Mouse (Mus musculus): ENCODE measurements around the gene Tex38.

Gene Tex38

GRCm38 (mm10) chr4:115780918-115781317 lies at the start of gene Tex38:
Gene Tex38 (minus strand): TSS chr4:115781018.
- DNase-seq (ENCODE audit: low spot score in 2 of 2): no peak

- no peak for DNase-seq (ENCODE audit: low spot score in 2 of 2)
Measured at GRCm38 (mm10) chr4:115830491-115830890, 49.7 kb upstream of the Tex38 start.

GRCm38 (mm10) chr4:115828572-115828902 lies 47.7 kb upstream of the Tex38 start:
- no peak for DNase-seq (ENCODE audit: low spot score in 2 of 2)

- peak; percentile 76 to 81 for DNase-seq (ENCODE audit: low spot score in 2 of 2)
Measured at GRCm38 (mm10) chr4:115827888-115828571, 47.2 kb upstream of the Tex38 start, which contains the start of gene Mob3c. Gene Mob3c (plus strand): TSS chr4:115828092.

- no peak for DNase-seq (ENCODE audit: low spot score in 2 of 2)
Measured at GRCm38 (mm10) chr4:115827535-115827887, 46.7 kb upstream of the Tex38 start.

- DNase-seq (ENCODE audit: low spot score in 2 of 2): no peak
Measured at GRCm38 (mm10) chr4:115827066-115827465, 46.2 kb upstream of the Tex38 start.

- DNase-seq (ENCODE audit: low spot score in 2 of 2): no peak
Measured at GRCm38 (mm10) chr4:115825271-115825670, 44.5 kb upstream of the Tex38 start.

- DNase-seq (ENCODE audit: low spot score in 2 of 2): no peak
Measured at GRCm38 (mm10) chr4:115824178-115824577, 43.4 kb upstream of the Tex38 start.

- DNase-seq (ENCODE audit: low spot score in 2 of 2): no peak
Measured at GRCm38 (mm10) chr4:115821928-115822327, 41.1 kb upstream of the Tex38 start.

- DNase-seq (ENCODE audit: low spot score in 2 of 2): no peak
Measured at GRCm38 (mm10) chr4:115821431-115821830, 40.6 kb upstream of the Tex38 start.

GRCm38 (mm10) chr4:115820944-115821343 lies 40.1 kb upstream of the Tex38 start:
- DNase-seq (ENCODE audit: low spot score in 2 of 2): no peak

- DNase-seq (ENCODE audit: low spot score in 2 of 2): no peak
Measured at GRCm38 (mm10) chr4:115820199-115820598, 39.4 kb upstream of the Tex38 start.

- no peak for DNase-seq (ENCODE audit: low spot score in 2 of 2)
Measured at GRCm38 (mm10) chr4:115815606-115816005, 34.8 kb upstream of the Tex38 start.

GRCm38 (mm10) chr4:115812326-115812725 lies 31.5 kb upstream of the Tex38 start:
- no peak for DNase-seq (ENCODE audit: low spot score in 2 of 2)

- DNase-seq (ENCODE audit: low spot score in 2 of 2): no peak
Measured at GRCm38 (mm10) chr4:115799981-115800380, 19.2 kb upstream of the Tex38 start.

GRCm38 (mm10) chr4:115795360-115795759 lies 14.5 kb upstream of the Tex38 start:
- DNase-seq (ENCODE audit: low spot score in 2 of 2): no peak

- DNase-seq (ENCODE audit: low spot score in 2 of 2): no peak
Measured at GRCm38 (mm10) chr4:115790864-115791263, 10.0 kb upstream of the Tex38 start.

GRCm38 (mm10) chr4:115785511-115786034 lies 4.8 kb upstream of the Tex38 start:
- DNase-seq (ENCODE audit: low spot score in 2 of 2): no peak

- peak; percentile 64 to 69 for DNase-seq (ENCODE audit: low spot score in 2 of 2)
Measured at GRCm38 (mm10) chr4:115784769-115785510, 4.1 kb upstream of the Tex38 start, which contains the start of gene Atpaf1. Gene Atpaf1 (plus strand): TSS chr4:115784812.

GRCm38 (mm10) chr4:115782026-115782805 lies 1.4 kb upstream of the Tex38 start:
- no peak for DNase-seq (ENCODE audit: low spot score in 2 of 2)

GRCm38 (mm10) chr4:115780269-115780668 lies 549 bp downstream of the Tex38 start:
- DNase-seq (ENCODE audit: low spot score in 2 of 2): no peak

- DNase-seq (ENCODE audit: low spot score in 2 of 2): no peak
Measured at GRCm38 (mm10) chr4:115777627-115778026, 3.2 kb downstream of the Tex38 start.
